8 mouse cellular contexts compared by ENCODE assay signal in the genomic region with DNA sequence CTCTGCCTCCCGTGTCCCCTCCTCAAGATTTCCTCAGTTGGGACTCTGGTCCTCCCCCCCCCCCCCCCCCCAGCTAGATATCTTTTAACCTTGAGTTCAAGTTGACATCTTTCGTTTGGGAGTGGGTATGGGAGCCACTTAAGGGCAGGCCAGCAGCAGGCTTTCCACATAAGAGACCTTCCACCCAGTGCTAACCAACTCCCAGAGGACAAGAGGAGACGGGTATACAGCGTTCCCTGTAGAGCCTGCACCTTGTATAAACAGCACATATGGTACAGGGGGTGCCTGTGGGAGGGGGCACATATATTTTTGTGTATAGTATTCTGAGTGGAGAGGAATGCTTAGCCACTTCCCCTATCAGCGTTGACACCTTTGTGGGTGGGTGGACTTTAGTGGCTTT. TPM values are rescaled to one million over a fixed set of nuclear protein-coding genes. Genes with fewer than 3 reads are reported as not detected.
DNase-seq lines count a peak whose midpoint lies in the region; ATAC-seq and TF ChIP-seq lines count a peak whose summit lies in the region.

No protein-coding gene starts in this region.

- no peak for TF ChIP-seq EP300 in heart, postnatal 0 days (IDR thresholded peaks at IDR 0.05; ENCODE audit: low read depth)

- H3K4me2 ChIP-seq in heart, postnatal 0 days (ENCODE audit: low read depth, low read length) = peak overlapping the region; percentile 78
- H3K4me2 ChIP-seq in hindbrain, embryonic 11.5 days (replicated peaks; ENCODE audit: low read depth, low read length) = peak overlapping the region; percentile 49
- peak overlapping the region; percentile 94 for H3K4me2 ChIP-seq in midbrain, embryonic 13.5 days (replicated peaks)

- no peak for ATAC-seq in heart, postnatal 0 days (ENCODE audit: insufficient read depth, low read depth)
- ATAC-seq in hindbrain, embryonic 11.5 days (ENCODE audit: low FRiP score) = no peak
- ATAC-seq in midbrain, embryonic 13.5 days = no peak

- peaks cover 15% of the 10 kb centered on the region for H3K4me1 ChIP-seq in heart, postnatal 0 days (ENCODE audit: control insufficient read depth, insufficient read depth)
- peaks cover 42% of the 10 kb centered on the region for H3K4me1 ChIP-seq in hindbrain, embryonic 11.5 days (replicated peaks; ENCODE audit: control insufficient read depth, insufficient read depth, low read length)
- H3K4me1 ChIP-seq in midbrain, embryonic 13.5 days (replicated peaks) = peaks cover 68% of the 10 kb centered on the region

- no peaks in the 10 kb centered on the region; the same call in 1 of the 2 replicates for H3K36me3 ChIP-seq in heart, postnatal 0 days (replicated peaks; ENCODE audit: control insufficient read depth, insufficient read depth, low read length)
- no peaks in the 10 kb centered on the region for H3K36me3 ChIP-seq in hindbrain, embryonic 11.5 days (ENCODE audit: control insufficient read depth, insufficient read depth, low read length)
- H3K36me3 ChIP-seq in midbrain, embryonic 13.5 days = peaks cover 8% of the 10 kb centered on the region; the same call in 1 of the 2 replicates

- H3K27ac ChIP-seq in heart, postnatal 0 days (ENCODE audit: low read depth) = no peak overlapping the region
- no peak overlapping the region for H3K27ac ChIP-seq in hindbrain, embryonic 11.5 days (ENCODE audit: low read depth, low read length)
- H3K27ac ChIP-seq in midbrain, embryonic 13.5 days = no peak overlapping the region

- peak overlapping the region; percentile 73 for H3K4me3 ChIP-seq in heart, postnatal 0 days (ENCODE audit: low read depth, low read length)
- peak overlapping the region; percentile 98 for H3K4me3 ChIP-seq in hindbrain, embryonic 11.5 days (ENCODE audit: low read depth, low read length)
- peak overlapping the region; percentile 93 for H3K4me3 ChIP-seq in midbrain, embryonic 13.5 days (replicated peaks)

- H3K9ac ChIP-seq in heart, postnatal 0 days (replicated peaks; ENCODE audit: low read depth, low read length) = no peak overlapping the region
- peak overlapping the region; percentile 100 for H3K9ac ChIP-seq in hindbrain, embryonic 11.5 days (ENCODE audit: low read depth, low read length)
- peak overlapping the region; percentile 99 for H3K9ac ChIP-seq in midbrain, embryonic 13.5 days (replicated peaks)

- WGBS in heart, postnatal 0 days = 44% methylated on average over 5 of the region's 5 CpGs
- 17% methylated on average over 5 of the region's 5 CpGs for WGBS in hindbrain, embryonic 11.5 days
- 7% methylated on average over 5 of the region's 5 CpGs for WGBS in midbrain, embryonic 13.5 days

- peaks cover 81% of the 10 kb centered on the region for H3K27me3 ChIP-seq in heart, postnatal 0 days (ENCODE audit: control insufficient read depth, insufficient read depth, low read length)
- H3K27me3 ChIP-seq in hindbrain, embryonic 11.5 days (ENCODE audit: control insufficient read depth, insufficient read depth, low read length) = no peaks in the 10 kb centered on the region
- peaks cover 3% of the 10 kb centered on the region; the same call in 1 of the 2 replicates for H3K27me3 ChIP-seq in midbrain, embryonic 13.5 days

- H3K9me3 ChIP-seq in heart, postnatal 0 days (replicated peaks; ENCODE audit: control insufficient read depth, low read length) = no peaks in the 10 kb centered on the region
- H3K9me3 ChIP-seq in hindbrain, embryonic 11.5 days (ENCODE audit: control insufficient read depth, low read length) = no peaks in the 10 kb centered on the region
- no peaks in the 10 kb centered on the region for H3K9me3 ChIP-seq in midbrain, embryonic 13.5 days

- no peak for TF ChIP-seq CTCF in heart, postnatal 0 days (IDR thresholded peaks at IDR 0.05; ENCODE audit: low read depth)

- DNase-seq in heart, postnatal 0 days (ENCODE audit: low spot score) = no peak
- DNase-seq in heart, postnatal 4 days = no peak
- peak; percentile 55 for DNase-seq in adipocyte (ENCODE audit: low spot score)
- no peak for DNase-seq in hindbrain, embryonic 11.5 days (ENCODE audit: low spot score)
- no peak for DNase-seq in urinary bladder, postnatal 14 days (ENCODE audit: low spot score)
- no peak for DNase-seq in layer of hippocampus, postnatal 25 days (ENCODE audit: extremely low spot score in 1 of 2, low spot score in 1 of 2)
- no peak for DNase-seq in frontal cortex, postnatal 14 days (ENCODE audit: low spot score in 2 of 2)

RNA-seq across cellular contexts. Expression of gene Tle3, which starts 2.8 kb away (rescaled TPM):
- total RNA-seq in heart, postnatal 0 days (2014; rRNA removed; ENCODE audit: low replicate concordance) = 22.8 and 33.8 TPM in 2 replicates
- polyA plus RNA-seq in heart, postnatal 0 days (2015; fragmentation: Nextera tagmentation; extraction: Ambion mirVana) = 4.5 and 4.9 TPM in 2 replicates
- total RNA-seq in heart, postnatal 4 days (2021) = 10 to 100 TPM; 23.2 to 27.9 TPM
- polyA plus RNA-seq in hindbrain, embryonic 11.5 days (2014; fragmentation: Nextera tagmentation; extraction: Ambion mirVana) = 33.7 and 36.7 TPM in 2 replicates
- 40.7 and 50.8 TPM in 2 replicates for polyA plus RNA-seq in midbrain, embryonic 13.5 days (2015; fragmentation: Nextera tagmentation; extraction: Ambion mirVana)
- total RNA-seq in layer of hippocampus, postnatal 25 days (2021) = 10 to 100 TPM; 57.3 to 64.0 TPM
